Mouse (Mus musculus): ENCODE results near the gene Hps5. TPM values are rescaled to one million over a fixed set of nuclear protein-coding genes. Genes with fewer than 3 reads are reported as not detected.

Hps5 gene
- polyA plus RNA-seq, 1 experiment from 2014 or later, result 6.4 TPM

DNA sequence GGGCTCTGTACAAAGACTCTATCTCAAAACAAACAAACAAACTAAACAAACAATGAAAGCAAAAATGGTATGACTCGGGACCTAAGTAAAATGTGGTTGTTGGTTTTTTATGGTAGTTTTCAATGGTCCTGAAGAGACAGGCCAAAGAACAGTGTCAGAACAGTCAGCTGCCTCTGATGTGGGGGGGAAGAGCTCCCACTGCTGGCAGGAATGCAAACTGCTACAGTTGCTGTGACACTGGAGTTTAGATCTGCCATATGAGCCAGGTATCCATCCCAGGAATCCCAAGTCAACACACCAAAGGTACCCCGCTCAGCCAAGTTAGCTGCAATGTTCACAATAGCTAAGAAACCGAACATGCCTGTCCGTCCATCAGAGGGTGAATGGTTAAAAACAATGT lies 25.2 kb downstream of the Hps5 start:
- H3K4me2 ChIP-seq (replicated peaks; ENCODE audit: low read depth), result no peak overlapping the region
- peak; percentile 98 for TF ChIP-seq CTCF (IDR thresholded peaks at IDR 0.05; ENCODE audit: low read depth)
- no peak for TF ChIP-seq EP300 (optimal IDR thresholded peaks at IDR 0.05)
- H3K4me1 ChIP-seq (replicated peaks; ENCODE audit: control insufficient read depth, insufficient read depth), result no peaks in the 10 kb centered on the region
- no peak overlapping the region for H3K9ac ChIP-seq (ENCODE audit: low read length)
- H3K4me3 ChIP-seq (ENCODE audit: low read depth, low read length), result no peak overlapping the region
- DNase-seq (ENCODE audit: low spot score), result peak; percentile 73
- H3K27me3 ChIP-seq (ENCODE audit: control insufficient read depth, insufficient read depth, low read length), result no peaks in the 10 kb centered on the region
- H3K36me3 ChIP-seq (ENCODE audit: control insufficient read depth, insufficient read depth, low read length), result peaks cover 21% of the 10 kb centered on the region
- 56% methylated on average over 4 of the region's 4 CpGs for WGBS
- no peak overlapping the region for H3K27ac ChIP-seq (replicated peaks)
- ATAC-seq (ENCODE audit: low FRiP score, low TSS enrichment), result 0 out of 2 replicates have a peak, but pooled peaks have one; percentile 26
- no peaks in the 10 kb centered on the region for H3K9me3 ChIP-seq (ENCODE audit: control insufficient read depth, low read length)

GRCm38 (mm10) chr7:46768451-46768850 lies 27.4 kb downstream of the Hps5 start:
- Histone ChIP-seq H3K4me1 (replicated peaks; ENCODE audit: control insufficient read depth, insufficient read depth) (no peaks in the 10 kb centered on the region), H3K27me3 (ENCODE audit: control insufficient read depth, insufficient read depth, low read length) (no peaks in the 10 kb centered on the region), H3K4me2 (replicated peaks; ENCODE audit: low read depth) (no peak overlapping the region), H3K9ac (ENCODE audit: low read length) (no peak overlapping the region), H3K4me3 (ENCODE audit: low read depth, low read length) (no peak overlapping the region), H3K27ac (replicated peaks) (no peak overlapping the region), H3K36me3 (ENCODE audit: control insufficient read depth, insufficient read depth, low read length) (peaks cover 21% of the 10 kb centered on the region), H3K9me3 (ENCODE audit: control insufficient read depth, low read length) (no peaks in the 10 kb centered on the region)
- ATAC-seq (ENCODE audit: low FRiP score, low TSS enrichment) (no peak), DNase-seq (ENCODE audit: low spot score) (no peak)
- TF ChIP-seq EP300 (optimal IDR thresholded peaks at IDR 0.05) (no peak), CTCF (IDR thresholded peaks at IDR 0.05; ENCODE audit: low read depth) (no peak)
- 95% methylated on average over 7 of the region's 7 CpGs for WGBS

- no peak overlapping the region for H3K4me3 ChIP-seq (ENCODE audit: low read depth, low read length)
- DNase-seq (ENCODE audit: low spot score), result no peak
- H3K4me1 ChIP-seq (replicated peaks; ENCODE audit: control insufficient read depth, insufficient read depth), result no peaks in the 10 kb centered on the region
- TF ChIP-seq CTCF (IDR thresholded peaks at IDR 0.05; ENCODE audit: low read depth) (no peak), EP300 (optimal IDR thresholded peaks at IDR 0.05) (no peak)
- no peaks in the 10 kb centered on the region for H3K9me3 ChIP-seq (ENCODE audit: control insufficient read depth, low read length)
- H3K36me3 ChIP-seq (ENCODE audit: control insufficient read depth, insufficient read depth, low read length), result peaks cover 21% of the 10 kb centered on the region
- no peak overlapping the region for H3K9ac ChIP-seq (ENCODE audit: low read length)
- H3K27me3 ChIP-seq (ENCODE audit: control insufficient read depth, insufficient read depth, low read length), result no peaks in the 10 kb centered on the region
- H3K27ac ChIP-seq (replicated peaks), result no peak overlapping the region
- H3K4me2 ChIP-seq (replicated peaks; ENCODE audit: low read depth), result no peak overlapping the region
- ATAC-seq (ENCODE audit: low FRiP score, low TSS enrichment), result no peak
Measured at GRCm38 (mm10) chr7:46767371-46767770, 28.5 kb downstream of the Hps5 start.

DNA sequence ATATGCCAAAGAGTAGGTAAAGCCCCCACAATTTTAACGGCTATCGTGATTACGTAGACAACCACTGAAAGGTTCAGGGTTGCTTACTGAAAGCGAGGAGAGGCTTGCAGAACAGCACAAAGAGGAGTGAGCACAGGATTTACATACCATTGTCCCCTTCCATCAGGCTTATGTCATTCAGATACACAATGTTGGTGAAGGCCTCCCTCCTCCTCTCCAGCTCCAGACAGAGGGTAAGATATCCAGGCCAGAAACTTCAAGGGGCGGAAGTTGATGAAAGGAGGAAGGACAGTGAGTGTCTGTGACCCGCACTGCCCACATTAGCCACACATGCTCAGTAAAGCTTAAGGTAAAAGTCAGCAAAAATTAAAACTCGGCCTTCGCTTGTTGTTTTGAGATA lies 31.2 kb downstream of the Hps5 start:
- Histone ChIP-seq H3K4me1 (replicated peaks; ENCODE audit: control insufficient read depth, insufficient read depth) (no peaks in the 10 kb centered on the region), H3K9me3 (ENCODE audit: control insufficient read depth, low read length) (no peaks in the 10 kb centered on the region), H3K27me3 (ENCODE audit: control insufficient read depth, insufficient read depth, low read length) (no peaks in the 10 kb centered on the region), H3K4me3 (ENCODE audit: low read depth, low read length) (no peak overlapping the region), H3K9ac (ENCODE audit: low read length) (no peak overlapping the region), H3K4me2 (replicated peaks; ENCODE audit: low read depth) (no peak overlapping the region), H3K27ac (replicated peaks) (no peak overlapping the region), H3K36me3 (ENCODE audit: control insufficient read depth, insufficient read depth, low read length) (peaks cover 24% of the 10 kb centered on the region)
- DNase-seq (ENCODE audit: low spot score) (no peak), ATAC-seq (ENCODE audit: low FRiP score, low TSS enrichment) (no peak)
- WGBS, result 88% methylated on average over 8 of the region's 8 CpGs
- TF ChIP-seq CTCF (IDR thresholded peaks at IDR 0.05; ENCODE audit: low read depth), result no peak
- no peak for TF ChIP-seq EP300 (optimal IDR thresholded peaks at IDR 0.05)

DNA sequence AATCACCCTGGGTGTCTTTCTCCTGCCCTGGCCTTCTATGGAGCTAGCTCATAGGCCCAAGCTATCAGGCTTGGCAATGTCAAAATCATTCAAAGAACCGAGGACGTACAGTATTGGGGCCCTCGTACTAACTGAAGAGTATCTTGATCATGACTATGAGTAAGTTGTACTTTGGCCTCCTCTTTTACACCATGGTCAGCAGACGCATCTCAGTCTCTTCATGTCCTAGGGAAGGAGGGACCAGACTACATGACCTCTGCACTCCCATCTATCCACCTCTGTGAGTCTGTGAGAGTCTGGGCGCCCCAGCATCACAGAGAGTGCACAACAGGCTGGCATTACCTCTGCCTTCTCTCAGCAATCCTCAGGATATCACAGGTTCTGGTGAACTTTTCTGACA lies 33.3 kb downstream of the Hps5 start:
- ATAC-seq (ENCODE audit: low FRiP score, low TSS enrichment) (no peak), DNase-seq (ENCODE audit: low spot score) (no peak)
- Histone ChIP-seq H3K36me3 (ENCODE audit: control insufficient read depth, insufficient read depth, low read length) (peaks cover 10% of the 10 kb centered on the region; the same call in 1 of the 2 replicates), H3K27ac (replicated peaks) (no peak overlapping the region), H3K9ac (ENCODE audit: low read length) (no peak overlapping the region), H3K9me3 (ENCODE audit: control insufficient read depth, low read length) (no peaks in the 10 kb centered on the region), H3K4me1 (replicated peaks; ENCODE audit: control insufficient read depth, insufficient read depth) (no peaks in the 10 kb centered on the region), H3K4me3 (ENCODE audit: low read depth, low read length) (no peak overlapping the region), H3K27me3 (ENCODE audit: control insufficient read depth, insufficient read depth, low read length) (no peaks in the 10 kb centered on the region), H3K4me2 (replicated peaks; ENCODE audit: low read depth) (no peak overlapping the region)
- WGBS, result 91% methylated on average over 5 of the region's 5 CpGs
- TF ChIP-seq EP300 (optimal IDR thresholded peaks at IDR 0.05) (no peak), CTCF (IDR thresholded peaks at IDR 0.05; ENCODE audit: low read depth) (no peak)

DNA sequence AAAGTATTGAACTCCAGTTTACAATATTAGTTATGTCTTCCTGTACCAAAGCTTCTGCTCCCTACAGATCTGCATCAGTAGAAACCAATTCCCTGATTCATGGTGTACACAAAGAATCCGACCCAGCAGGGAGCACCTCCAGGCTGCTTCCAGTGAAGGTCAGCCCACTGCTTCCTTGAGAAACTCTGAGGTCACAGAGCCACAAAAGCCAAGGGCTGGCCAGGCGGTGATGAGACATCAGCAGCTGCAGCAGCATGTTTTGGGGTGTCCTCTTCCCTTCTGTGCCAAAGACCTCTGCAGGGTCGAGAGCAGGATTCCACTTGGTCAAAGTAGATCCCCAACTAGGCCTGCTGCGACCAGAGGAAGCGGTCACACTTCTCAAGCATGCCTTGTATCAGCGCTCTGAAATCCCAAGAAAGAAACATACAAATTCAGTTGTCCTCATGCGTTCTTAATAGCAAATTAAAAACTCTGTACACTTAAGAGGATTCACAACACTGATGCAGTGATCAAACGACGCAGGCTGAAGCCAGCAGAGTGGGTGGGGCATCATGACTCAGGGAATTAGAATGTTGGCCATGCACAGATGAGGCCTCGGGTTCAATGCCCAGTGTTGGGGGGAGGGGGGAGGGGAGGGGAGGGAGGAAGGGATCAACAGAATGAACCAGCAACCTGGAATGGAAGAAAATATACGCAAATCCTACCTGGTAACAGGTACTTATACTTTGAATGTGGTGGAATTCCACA lies 34.6 kb downstream of the Hps5 start:
- DNase-seq (ENCODE audit: low spot score) (no peak), ATAC-seq (ENCODE audit: low FRiP score, low TSS enrichment) (no peak)
- 69% methylated on average over 11 of the region's 11 CpGs for WGBS
- Histone ChIP-seq H3K4me3 (ENCODE audit: low read depth, low read length) (no peak overlapping the region), H3K27me3 (ENCODE audit: control insufficient read depth, insufficient read depth, low read length) (no peaks in the 10 kb centered on the region), H3K36me3 (ENCODE audit: control insufficient read depth, insufficient read depth, low read length) (peaks cover 9% of the 10 kb centered on the region; the same call in 1 of the 2 replicates), H3K9ac (ENCODE audit: low read length) (no peak overlapping the region), H3K4me2 (replicated peaks; ENCODE audit: low read depth) (no peak overlapping the region), H3K9me3 (ENCODE audit: control insufficient read depth, low read length) (no peaks in the 10 kb centered on the region), H3K27ac (replicated peaks) (no peak overlapping the region), H3K4me1 (replicated peaks; ENCODE audit: control insufficient read depth, insufficient read depth) (no peaks in the 10 kb centered on the region)
- no peak for TF ChIP-seq EP300 (optimal IDR thresholded peaks at IDR 0.05)
- TF ChIP-seq CTCF (IDR thresholded peaks at IDR 0.05; ENCODE audit: low read depth), result no peak

Measured in stomach, postnatal 0 days (tissue).